Mouse (Mus musculus) left cerebral cortex, postnatal 36 days (tissue): ENCODE measurements at regions not wholly inside any gene's neighbourhood (a gene's known extent, or its start where the extent isn't known, plus 50 kb on each side); places are given as distances from the start of the nearest gene placed in this dataset.

Experiments
- DNase-seq, 2 experiments: peaks; one replicate each; pipeline ENCODE4 v3.0.0; 2021 to 2022; ENCODE audit warnings: low spot score in 2 of 2, mixed read lengths in 1 of 2
- intact Hi-C: fragments of 180-260 bp; cut with DNase I; formaldehyde crosslinking; loops from one replicate; pipeline ENCODE4 v1.15.1; 2025

- DNase-seq = no peak
- intact Hi-C loops = no loop called here
These were observed 214.8 kb downstream of the Abcc12 start for GRCm38 (mm10) chr8:86365726-86366125.

DNA sequence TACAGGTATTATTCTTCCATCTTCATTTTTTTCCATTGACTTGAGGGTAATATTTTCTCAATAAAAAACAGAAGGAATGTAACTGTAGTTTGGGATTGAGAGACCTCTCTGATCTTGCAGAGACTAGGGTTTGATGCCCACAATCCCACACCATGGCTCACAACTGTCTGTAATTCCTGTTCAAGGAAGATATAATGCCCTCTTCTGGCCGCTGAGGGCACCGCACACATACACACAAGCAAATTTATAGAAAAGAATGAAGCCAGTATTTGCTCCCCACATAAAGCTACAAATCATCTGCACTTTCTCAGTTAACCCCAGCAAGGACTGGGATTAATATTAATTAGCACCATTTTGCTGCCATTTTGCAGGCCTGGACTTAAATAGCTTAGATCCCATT lies 215.6 kb downstream of the Abcc12 start:
- DNase-seq = no peak
- intact Hi-C loops = no loop called here

- intact Hi-C loops = no loop called here
- no peak for DNase-seq
These were observed 220.2 kb downstream of the Abcc12 start for GRCm38 (mm10) chr8:86360283-86360682.

GRCm38 (mm10) chr8:86359518-86359917 lies 221.0 kb downstream of the Abcc12 start:
- intact Hi-C loops = no loop called here
- no peak for DNase-seq

- no peak for DNase-seq
- intact Hi-C loops = no loop called here
These were observed 226.7 kb downstream of the Abcc12 start for GRCm38 (mm10) chr8:86353816-86354215.

GRCm38 (mm10) chr8:86351545-86352190 lies 228.8 kb downstream of the Abcc12 start:
- intact Hi-C loops = no loop called here
- DNase-seq = no peak

DNA sequence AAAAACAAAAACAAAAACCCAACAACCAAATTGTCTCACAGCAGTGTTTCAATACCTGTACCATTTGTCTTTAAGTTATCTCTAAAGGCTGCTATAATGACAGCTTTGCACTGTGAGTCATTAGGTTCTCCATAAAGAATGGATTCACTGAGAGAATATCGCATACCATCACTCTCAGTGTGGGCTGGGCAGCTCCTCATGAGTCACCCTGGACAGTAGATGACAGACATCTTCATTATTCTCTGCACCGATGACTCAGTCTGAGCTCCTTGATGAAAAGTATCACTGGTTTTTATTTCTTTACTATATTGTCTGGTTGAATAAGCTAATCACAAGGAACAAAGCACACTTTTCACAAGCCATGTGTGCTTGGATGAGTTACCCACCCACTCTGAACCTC lies 230.4 kb downstream of the Abcc12 start:
- DNase-seq = no peak
- intact Hi-C loops = no loop called here

DNA sequence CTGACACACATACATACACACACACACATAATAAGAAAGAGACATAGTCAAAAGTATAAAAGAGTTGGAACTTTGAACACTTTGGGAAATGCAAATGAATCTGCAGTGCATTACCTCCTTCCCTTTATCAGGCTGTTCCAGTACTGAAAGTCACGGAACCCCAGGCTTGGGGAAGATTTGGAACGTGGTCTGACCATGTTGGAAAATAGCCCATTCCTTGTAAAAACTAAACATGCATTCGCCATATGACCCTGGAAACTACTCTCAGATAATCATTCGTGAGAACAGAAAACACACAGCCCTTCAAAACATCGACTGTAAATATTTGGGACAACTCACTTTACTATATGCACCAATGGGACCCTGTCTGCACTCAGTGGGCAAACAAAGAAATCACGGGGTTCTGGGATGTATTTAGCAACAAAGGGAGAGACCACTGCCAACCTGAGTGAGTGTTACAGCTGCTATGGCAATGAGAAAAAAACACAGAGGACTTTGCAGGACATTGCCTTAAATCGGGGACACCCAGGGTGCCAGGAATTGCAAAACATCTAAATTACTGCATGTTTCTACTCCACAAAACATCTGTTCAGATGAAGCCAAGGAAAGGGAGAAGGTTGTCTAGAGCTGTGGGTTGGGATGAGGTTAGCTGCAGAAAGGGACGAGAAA lies 238.3 kb downstream of the Abcc12 start:
- DNase-seq = no peak
- intact Hi-C loops = no loop called here

DNA sequence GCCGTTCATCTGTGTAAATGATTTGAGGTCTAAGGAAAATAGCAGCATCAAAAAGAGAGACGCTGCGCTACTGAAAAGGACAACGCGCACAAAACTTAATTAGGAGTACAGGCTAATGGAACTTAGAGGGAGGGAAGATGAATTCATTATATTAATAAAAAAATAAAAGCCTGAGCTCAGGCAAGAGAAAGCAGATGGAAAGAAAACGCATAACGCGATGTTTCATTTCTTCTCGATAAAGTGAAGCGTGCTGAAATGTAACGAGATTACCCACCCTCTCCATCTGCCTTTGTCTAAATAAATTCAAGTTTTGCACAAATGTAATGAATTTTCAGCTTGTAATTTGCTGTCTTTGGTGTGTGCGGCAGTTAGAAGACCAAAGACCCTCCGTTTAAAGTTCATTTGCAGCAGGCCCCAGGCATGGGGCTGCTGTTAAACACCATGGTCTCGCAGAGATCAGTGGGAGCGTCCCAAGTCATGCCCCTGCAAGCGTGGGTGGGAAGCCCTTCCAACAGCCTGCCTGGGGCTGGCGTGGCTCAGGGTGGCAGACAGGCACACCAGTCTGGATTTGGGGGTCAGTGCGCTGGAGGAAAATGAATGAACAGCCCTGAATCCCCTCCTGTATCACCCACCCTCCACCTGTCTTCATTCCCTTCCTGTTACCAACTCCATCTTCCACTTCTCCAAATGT lies 241.8 kb downstream of the Abcc12 start:
- intact Hi-C loops = no loop called here
- DNase-seq = no peak

DNA sequence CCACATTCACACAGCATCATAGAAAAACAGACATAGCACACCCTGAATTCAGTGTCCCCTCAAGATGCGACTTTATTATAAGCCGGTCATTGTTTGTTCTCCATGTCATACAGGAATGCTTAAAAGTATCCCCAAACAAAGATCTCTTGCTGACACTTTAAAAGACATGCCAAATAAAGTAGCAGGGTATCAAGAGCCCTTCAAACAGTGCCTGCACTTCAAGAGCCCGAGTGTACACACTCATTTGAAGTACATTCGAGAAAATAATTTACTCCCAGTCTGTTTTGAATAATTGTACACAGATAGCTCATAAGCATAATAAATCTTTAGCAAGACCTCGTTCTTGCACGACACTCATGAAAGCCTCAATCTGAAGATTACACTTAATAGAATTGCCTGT lies 249.1 kb downstream of the Abcc12 start:
- intact Hi-C loops = no loop called here

DNA sequence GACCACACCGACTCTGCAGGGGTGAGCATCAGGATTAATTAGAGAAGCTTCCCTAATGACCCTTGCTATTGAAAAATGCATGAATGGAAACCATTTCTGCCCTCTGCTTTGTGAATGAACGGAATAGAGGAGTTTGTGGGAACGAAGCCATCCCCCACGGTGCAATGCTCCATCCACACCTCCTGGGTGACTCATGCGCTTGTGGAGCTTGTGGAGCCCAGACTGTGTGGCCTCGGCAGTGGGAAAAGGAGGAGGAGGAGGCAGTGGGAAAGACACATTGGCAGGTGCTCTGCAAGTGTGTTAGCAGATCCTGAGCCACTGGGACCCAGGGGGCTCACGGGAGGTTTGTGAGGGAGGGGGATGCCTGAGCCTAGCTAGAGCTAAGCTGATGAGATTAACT lies 251.9 kb downstream of the Abcc12 start:
- DNase-seq = peak; percentile 72 to 77
- intact Hi-C loops = loop anchor here (5.0 to 10.0 kb wide), 2 partner anchors 136 to 564 kb away; no protein-coding TSS in a partner anchor

More for the DNA sequence above, 249.1 kb downstream of the Abcc12 start:
- no peak for DNase-seq

- no peak for DNase-seq
- intact Hi-C loops = loop anchor here (5.0 to 10.0 kb wide), 2 partner anchors 137 to 564 kb away; no protein-coding TSS in a partner anchor
These were observed 252.5 kb downstream of the Abcc12 start for GRCm38 (mm10) chr8:86327982-86328381.

- DNase-seq = no peak
- intact Hi-C loops = loop anchor here (5.0 to 10.0 kb wide), 2 partner anchors 140 to 567 kb away; no protein-coding TSS in a partner anchor
These were observed 255.4 kb downstream of the Abcc12 start for GRCm38 (mm10) chr8:86325040-86325439.

DNA sequence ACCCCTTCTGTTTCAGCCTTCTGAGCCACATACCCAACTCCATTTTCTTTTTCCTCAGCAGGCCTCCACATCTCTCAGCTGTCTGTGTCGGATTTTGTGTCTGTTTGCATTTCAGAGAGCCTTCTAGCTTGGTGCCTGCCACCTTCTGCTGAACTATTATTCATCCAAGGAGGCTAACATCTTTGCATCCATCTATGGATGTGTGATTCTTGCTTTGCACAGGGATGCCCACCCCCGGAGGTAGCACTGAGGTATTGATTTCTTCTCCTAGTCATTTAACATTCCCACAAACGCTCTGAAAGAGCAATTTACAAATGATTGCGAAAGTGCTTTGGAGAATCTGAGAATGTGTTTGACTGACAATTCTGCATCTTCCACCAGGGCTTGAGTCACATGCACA lies 255.9 kb downstream of the Abcc12 start:
- intact Hi-C loops = loop anchor here (5.0 to 10.0 kb wide), 2 partner anchors 42 to 140 kb away; no protein-coding TSS in a partner anchor

DNA sequence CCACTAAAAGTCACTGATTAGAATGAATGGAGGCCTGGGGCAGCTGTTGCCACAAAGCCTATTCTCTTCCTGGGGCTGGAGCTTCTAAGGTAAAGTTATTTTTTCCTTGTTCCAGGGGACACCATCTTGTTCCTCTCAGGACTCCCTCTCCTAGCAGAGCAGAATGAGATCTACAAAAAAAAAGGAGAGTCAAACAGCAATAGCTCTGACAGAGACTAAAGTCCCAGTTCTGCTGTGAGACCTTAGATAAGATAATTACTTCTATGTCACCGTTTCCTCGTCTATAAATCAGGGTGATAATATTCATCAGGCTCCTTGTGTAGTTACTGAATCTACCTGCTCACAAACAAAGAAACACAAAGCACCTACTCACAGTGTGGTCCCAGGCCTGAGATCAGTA lies 256.7 kb downstream of the Abcc12 start:
- intact Hi-C loops = loop anchor here (5.0 to 10.0 kb wide), 2 partner anchors 42 to 141 kb away; no protein-coding TSS in a partner anchor
- DNase-seq = no peak

More for the DNA sequence above, 255.9 kb downstream of the Abcc12 start:
- peak in 1 of 2 experiments; percentile 35 for DNase-seq

DNA sequence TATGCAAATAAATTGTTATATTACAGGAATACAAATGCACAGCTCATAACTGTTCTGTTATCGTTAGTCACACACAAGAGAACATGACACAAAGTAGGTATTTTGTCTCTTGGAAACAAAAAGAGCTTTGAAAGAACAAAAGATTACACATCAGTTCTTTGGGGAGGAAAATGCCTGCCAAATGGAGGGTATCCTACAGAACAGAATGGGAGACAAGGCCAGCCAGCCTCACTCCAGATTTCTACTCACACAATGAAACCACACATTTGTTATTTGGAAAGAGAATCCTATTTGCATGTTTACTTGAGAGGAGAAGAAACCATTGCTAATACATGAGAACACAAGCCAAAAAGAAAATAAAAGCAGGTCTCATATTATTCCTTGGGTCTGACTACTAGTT lies 258.0 kb downstream of the Abcc12 start:
- no peak for DNase-seq
- intact Hi-C loops = loop anchor here (5.0 to 10.0 kb wide), 2 partner anchors 40 to 142 kb away; no protein-coding TSS in a partner anchor

GRCm38 (mm10) chr8:86320938-86321337 lies 259.5 kb downstream of the Abcc12 start:
- no peak for DNase-seq
- intact Hi-C loops = loop anchor here (5.0 to 10.0 kb wide), 2 partner anchors 39 to 144 kb away; no protein-coding TSS in a partner anchor

DNA sequence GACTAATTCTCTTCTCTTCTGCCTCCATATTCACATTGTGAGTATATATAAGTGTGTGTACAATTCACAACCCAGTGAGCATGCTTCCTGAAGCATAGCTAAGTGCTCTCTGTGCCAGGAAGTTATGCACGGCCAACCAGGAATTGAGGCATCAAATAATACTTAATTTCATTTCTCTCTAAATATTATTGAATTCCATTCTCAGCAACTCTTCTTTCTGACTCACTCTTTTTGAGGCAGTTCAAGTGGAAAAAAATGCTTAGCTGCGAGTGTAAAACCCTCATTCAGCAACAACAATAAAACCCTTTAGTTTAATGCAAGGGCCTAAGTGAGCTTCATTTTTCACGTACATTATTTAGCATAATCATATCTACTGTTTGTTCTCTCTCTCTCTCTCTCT lies 262.0 kb downstream of the Abcc12 start:
- intact Hi-C loops = no loop called here
- DNase-seq = no peak

DNA sequence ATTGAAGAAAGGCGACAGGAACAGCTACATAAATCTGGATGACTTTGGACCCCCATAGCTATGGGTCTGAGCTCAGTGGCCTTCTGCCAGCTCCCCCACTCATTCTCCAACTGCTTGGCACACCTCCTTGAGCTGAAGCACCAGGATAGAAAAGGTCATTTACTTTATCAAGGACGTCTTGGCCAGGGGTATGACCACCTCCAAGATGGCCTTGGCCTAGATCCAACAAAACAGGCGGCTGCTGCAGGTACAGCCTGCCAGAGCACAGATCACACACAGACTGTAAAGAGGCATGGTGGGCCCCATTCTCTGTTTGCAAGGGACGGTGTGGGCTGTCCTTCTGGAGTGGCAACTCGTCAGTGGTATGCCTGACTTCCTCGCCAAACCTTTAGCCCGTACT lies 264.2 kb downstream of the Abcc12 start:
- no peak for DNase-seq

DNA sequence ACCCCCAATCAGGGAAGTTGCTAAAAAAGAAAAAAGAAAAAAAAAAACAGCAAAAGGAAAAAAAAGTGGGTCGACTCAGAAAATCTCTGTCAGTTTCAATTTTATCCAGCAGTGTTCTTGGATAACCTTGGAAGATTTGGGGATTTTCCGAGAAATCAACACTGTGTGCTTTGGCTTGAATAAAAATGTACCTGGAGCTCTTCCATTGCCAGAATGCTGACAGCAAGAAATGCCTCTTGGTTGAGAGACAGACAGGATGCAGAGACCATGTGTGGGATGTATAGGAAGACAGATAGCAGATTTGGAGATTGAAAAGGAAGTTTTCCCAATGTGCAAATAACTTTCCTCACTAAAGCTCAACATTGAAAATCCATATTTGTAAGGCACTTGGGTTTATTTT lies 271.0 kb downstream of the Abcc12 start:
- no peak for DNase-seq
- intact Hi-C loops = no loop called here

More for the DNA sequence above, 264.2 kb downstream of the Abcc12 start:
- intact Hi-C loops = no loop called here
